Mouse (Mus musculus) lung, adult 18-20 months (tissue): ENCODE data around the gene Pla2g6.
A peak's percentile ranks its signal among the peaks of the same experiment; 100 is the strongest.

Source experiments
- DNase-seq, 2 experiments: peaks; one replicate each; pipeline ENCODE4 v3.0.0; 2022; ENCODE audit warnings: mixed read lengths in 2 of 2

Gene Pla2g6

DNA sequence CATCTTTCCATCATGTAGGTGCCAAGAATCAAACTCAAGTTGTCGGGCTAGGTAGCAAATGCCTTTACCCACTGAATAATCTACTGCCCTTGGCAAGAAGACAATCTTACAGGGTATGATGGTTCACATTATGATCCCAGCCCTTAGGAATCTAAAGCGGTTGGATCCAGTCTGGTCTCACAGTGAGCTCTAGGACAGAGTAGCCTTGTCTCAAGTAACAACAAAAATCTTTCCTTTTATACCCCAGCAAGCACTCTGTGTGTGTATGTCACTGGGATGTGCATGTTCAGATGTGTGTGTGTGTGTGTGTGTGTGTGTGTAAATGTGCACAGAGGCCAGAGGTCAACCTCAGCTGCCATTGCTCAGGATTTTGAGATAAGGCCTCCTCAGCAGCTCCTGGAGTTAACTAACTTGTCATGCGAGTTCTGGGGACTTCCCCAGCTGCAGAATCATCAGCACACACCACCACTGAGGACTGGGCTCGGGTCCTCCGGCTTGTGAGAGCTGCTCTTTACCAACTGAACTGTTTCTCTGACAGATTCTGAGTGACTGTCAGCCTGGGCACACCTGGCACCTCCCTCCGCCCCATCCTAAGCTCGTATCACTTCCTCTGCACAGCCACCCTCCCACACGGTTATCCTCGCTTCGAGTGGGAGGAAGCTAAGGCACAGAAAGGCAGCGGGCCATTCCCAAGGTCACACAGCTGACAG lies 5.8 kb downstream of the Pla2g6 start:
- DNase-seq: peak; percentile 30 to 31

DNA sequence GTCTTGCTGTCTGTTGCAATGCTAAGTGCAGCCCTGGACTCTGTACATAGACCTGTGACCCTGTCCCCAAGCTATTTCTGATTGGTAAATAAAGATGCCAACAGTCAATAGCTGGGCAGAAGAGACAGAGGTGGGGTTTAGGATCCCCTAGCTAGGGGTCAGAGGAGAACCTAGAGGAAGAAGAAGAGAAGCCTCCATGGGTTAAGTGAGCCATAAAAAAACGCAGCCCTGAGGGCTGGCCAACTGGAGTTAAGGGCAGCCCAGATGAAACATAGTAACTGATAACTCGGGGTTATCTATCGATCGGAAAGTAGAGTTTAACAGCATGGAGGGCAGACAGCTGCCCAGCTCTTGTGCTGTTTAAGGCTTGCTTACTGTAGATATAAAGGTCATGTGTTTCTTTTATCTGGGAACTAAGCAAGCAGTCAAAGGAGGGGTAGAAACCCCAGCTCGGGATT lies 6.4 kb downstream of the Pla2g6 start:
- no peak for DNase-seq

DNA sequence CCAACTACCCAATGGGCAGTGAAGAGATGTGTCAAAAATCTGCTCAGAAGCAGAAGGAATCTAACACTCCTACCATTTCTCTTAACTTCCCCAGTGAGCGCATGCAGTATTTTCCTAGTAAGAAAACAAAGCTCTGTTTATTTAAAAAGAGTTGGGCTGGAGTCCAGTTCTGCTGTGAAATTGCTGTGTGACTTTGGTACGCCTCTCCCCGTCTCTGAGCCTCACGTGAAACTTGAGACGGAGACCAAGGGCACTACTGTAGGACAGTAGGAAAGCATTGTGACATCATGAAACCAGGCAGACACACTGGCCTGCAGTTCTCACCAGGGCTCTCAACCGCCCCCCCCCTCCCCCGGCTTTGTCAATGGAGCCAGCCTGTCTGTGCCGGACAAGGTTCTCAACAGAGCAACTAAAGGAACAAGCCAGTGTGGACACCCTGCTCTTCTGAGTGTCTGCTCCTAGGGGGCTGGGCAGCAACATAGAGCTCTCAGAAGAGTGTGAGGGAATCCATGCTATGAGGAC lies 14.3 kb downstream of the Pla2g6 start:
- DNase-seq: peak in 1 of 2 experiments; percentile 31

DNA sequence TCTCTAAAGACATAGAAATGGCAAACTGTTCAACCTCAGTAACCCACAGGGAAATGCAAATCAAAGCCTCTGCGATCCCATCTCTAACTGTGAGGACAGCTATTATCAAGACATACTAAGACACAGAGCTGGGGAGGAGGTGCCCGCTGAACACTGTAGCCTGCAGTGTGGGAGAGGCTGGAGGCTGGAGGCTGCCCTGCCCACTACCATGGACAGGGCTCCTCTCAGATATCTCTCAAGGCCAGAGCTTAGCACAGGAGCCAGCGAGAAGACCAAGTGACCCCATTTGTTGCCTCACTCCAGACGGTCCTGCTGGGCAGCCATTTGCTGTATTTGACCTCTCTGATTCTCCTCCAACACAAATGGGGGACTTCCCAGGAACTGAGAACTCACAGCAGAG lies 20.3 kb downstream of the Pla2g6 start:
- DNase-seq: no peak

DNA sequence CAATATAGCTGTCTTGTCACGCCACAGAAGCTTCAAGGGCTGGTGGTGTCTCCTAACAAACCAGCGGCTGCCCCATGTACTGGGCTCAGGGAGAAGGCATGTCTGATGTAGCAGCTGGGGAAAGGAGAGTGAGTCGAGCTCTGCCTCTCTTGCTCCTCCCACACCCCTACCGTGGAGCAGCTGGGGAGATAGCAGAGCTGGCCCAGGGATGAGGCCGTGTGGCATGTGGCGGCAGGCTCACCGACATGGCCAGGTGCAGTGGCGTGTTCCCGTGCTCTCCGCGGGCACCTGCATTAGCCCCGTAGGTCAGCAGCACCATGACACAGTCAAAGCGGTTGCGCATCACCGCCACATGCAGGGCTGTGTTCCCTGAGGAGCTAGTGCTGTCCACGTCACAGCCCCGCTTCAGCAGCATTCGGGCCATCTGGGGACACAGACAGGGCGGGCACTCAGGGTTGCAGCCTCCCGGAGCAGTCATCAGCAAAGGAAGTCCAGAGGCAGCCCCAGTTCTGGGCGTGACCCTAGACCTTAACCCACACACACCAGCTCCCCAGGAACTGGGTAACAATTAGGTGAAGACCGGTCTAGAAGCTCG lies 22.1 kb downstream of the Pla2g6 start:
- no peak for DNase-seq

DNA sequence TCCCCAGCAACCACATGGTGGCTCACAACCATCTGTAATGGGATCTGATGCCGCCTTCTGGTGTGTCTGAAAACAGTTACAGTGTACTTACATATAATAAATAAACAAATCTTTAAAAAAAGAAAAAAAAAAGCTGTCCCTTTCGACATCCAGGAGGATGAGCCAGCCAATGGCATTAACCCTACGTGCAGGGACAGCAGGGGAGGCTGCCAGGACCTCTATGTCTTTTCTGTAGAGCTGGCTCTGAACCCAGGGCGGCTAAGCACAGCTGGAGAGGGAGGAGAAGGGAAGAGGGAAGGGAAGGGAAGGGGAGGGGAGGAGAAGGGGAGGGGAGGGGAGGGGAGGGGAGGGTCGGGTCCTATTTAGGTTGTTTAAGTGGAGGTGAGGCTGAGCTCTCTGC lies 23.4 kb downstream of the Pla2g6 start:
- no peak for DNase-seq

DNA sequence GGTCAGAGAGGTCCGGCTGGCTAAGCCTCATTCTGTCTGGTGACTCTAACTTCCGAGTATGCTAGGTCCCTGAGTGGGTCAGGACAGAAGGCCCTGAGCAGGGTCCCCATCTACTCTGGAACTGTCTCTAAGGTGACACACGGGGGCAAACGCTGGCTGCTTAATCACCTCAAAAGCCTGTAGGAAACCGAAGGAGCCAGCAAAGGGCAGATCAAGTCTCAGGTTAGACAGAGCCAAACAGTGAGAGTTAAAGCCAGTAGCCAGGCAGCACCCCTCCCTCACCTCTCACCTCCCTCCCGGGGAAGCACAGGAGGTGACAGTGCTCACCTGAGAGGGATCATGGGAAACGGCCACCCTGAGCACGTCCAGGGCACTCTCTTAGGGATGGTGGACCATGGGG lies 24.5 kb downstream of the Pla2g6 start:
- DNase-seq: peak in 1 of 2 experiments; percentile 35

DNA sequence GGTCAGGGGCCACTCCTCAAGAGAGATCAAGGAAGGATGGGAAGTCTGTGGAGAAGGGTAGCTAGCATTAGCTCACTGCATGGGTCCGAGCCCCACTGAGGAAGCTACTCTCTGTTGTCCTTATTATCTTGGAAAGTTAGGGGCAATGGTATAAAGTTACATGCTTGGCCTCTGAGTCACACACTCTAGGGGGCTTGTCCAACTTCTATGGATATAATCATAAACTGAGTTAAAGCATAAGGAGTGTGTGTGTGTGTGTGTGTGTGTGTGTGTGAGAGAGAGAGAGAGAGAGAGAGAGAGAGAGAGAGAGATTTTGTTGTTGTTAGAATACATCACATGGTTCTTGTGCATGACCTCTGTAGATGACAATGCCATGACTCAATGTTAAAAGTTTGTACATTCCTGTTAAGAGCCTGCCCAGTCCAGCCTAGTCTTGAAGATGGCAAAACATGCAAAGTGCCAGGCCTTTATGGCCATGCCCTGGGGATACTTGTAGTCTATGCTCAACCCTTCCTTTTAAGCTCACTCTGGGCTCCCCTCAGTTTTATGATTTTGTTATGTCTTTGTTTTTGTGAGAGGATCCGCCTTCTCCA lies 28.5 kb downstream of the Pla2g6 start:
- DNase-seq: no peak

DNA sequence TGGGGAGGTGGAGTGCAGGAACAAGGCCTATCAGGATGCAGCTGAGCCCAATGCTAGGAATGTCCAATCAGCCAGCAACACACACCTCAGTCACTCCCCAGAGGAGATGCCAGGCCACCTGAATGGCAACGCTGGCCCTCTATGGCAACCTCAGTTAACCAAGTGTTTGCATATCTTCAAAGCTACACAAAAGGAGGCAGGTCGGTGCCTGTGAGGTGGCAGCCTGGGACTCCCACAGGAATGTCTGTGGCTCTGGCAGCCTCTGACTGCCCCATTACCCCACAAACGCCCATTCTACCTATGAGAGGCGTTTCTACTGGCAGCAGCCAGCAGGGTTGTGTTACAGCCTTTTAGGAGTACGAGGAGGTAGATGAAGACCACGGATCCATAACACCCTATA lies 29.6 kb downstream of the Pla2g6 start:
- peak; percentile 70 to 82 for DNase-seq

DNA sequence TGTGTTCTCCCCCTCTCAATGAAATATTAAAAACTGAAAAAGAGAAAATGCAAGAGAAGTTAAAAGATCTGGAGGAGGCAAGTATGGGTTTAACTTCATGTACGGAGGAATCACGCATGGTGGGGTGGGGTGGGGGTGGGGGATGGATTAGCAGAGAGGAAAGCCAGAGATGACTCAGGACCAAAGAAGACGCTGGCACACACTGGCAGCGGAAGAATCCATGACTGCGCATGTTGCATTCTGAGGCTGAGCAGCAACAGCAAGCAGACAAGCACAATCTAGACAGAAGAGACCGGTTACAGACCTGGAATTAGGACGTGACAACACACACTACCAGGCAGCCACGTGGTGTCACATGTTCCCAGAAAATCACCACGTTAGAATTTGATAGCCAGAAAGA lies 35.4 kb downstream of the Pla2g6 start:
- DNase-seq: no peak

DNA sequence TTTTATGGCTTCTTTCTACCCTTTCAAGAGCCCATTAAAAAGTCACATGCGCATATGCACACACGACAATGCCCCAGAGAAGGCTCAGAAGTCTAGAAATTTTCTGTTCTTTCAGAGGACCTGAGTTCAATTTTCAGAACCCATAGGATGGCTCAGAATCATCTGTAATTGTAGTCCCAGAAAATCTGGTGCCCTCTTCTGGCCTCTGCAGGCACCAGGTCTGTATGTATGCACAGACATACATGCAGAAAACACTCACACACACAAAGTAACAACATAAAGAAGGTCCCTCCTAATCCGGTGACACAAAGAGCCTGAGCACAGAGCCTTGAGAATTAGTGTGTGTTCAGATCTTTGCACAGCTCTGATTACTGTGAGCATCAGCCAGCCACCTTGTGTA lies 37.9 kb downstream of the Pla2g6 start:
- no peak for DNase-seq

DNA sequence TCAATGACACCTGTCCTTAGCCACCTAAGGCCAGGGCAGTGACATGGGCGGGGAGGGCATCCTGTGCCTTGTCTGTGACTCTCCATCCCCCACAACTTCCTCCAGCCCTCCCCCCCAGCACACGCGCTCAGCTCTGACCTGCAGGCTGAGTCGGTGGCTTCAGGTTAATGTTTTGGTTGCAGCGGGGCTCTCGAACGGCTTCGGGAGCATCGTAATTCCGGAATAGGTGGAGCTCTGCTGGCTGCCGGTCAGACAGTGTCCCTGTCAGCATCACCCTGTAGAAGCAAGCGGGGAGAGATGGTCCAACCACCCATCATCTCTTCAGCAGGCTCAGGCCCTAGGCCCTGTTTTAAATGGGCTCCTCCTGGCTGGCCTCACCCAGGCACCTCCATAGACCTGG lies 38.7 kb downstream of the Pla2g6 start:
- DNase-seq: no peak

DNA sequence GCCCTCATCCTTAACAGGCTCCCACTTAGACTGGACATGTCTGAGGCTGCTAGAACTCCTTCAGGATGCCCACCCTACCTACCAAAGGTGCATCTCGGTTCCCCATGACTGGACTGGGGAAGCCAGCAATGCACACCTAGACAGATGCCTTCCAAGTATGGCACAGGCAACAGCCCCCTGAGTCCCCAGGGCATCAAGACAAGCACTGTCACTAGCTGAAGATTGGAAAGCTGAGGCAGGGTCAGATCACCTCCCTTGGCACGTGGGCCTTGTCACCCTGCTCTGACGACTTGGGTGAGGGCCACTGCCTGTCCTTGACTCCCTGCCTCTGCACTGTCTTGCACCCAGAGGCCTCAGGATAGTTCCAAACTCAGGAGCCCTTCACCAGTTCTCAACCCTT lies 39.8 kb downstream of the Pla2g6 start:
- no peak for DNase-seq

DNA sequence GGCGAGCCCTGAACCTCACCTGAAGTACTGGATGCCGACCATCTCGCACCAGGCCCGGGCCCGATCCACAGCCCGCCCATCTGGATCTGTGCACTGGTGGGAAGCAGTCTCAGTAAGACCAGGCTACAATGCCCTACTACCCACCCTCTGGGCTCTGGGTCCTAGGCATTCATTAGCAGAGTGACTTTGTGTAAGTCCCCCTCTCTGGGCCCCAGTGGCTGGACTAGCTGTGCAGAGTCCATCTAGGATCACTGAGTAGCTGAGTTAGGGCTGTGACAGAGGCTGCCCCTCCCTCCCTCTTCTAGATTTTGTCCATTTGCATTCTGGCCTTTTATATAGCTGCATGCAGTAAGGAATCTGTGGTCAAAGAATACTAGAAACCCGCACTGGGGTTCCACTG lies 41.1 kb downstream of the Pla2g6 start:
- DNase-seq: no peak

DNA sequence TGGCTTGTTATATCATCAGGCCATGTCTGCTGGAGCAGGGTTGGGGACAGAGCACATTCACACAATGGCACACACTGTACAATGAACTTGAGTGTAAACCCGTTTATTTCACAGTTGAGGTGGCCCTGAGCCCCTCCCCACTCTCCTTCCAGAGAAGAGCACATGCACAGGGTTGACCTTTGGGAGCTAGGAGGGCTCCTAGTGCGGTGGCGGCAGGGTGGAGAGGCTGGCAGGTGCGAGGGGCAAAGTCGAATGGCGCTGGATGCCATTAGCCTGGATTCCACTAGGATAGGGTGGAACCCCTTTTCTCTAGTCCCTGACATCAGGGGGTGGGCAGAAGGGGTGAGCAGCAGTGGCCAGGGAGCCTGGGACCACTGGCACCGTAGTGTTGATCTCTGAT lies 42.0 kb downstream of the Pla2g6 start:
- no peak for DNase-seq

DNA sequence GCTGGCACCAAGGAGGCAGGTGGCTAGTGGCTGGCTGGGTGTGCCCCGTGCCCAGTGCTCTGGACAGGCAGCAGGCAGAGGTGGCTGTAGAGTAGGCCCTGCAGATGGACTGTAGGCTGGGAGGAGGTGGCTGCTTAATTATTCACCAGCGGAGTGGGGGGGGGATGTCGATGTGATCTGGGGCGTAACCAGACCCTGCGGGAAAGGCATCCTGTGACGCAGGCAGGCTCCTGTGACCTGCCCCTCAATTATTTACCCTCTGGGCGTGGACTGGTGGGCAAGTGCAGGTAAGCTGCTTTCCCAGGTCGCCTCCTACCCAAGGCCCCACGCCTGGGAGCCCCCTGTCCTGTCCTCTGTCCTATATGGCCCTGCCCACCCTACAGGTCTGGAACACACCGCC lies 42.8 kb downstream of the Pla2g6 start, which contains the start of gene Baiap2l2:
Gene Baiap2l2 (minus strand): TSS at position 139 of the 400 bp plus-strand sequence.
- DNase-seq: peak in 1 of 2 experiments; percentile 19

DNA sequence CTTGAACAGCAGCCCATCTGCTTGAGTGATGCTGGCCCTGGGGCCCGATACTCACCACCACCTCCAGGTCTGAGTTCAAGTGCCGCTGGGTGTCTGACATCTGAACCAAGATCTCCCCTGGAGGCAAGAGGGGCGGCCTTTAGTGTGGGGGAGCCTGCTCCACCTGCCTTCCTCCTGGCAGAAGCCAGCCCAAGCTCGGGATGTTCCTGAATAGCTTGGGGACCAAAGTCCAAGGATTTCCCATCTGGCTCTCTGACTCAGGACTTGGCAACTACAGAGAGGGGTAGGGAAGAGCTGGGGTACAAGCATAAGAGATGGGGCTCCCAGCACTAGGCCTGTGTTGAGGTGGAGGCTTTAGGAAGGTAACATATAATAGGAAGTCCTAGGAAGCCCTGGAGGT lies 44.8 kb downstream of the Pla2g6 start:
- no peak for DNase-seq

DNA sequence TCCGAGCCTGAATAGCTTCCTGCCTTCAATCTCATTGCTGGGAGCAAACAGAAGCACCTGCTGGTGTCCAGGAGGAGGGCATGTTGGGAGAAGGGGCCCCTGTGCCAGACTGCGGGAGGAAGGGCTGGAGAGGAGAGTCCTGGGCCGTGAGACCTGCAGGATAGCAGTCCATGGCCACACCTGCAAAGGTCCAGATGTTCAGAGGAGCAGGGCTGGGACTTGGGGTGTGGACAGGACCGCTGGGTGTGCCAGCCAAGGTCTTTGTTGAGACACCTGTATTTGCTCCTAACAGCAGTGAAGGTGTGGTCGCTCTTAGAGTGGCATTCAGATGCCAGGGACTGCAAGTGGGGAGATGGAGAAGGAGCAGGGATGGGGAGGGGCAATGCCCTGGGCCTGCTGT lies 45.8 kb downstream of the Pla2g6 start:
- peak; percentile 16 to 25 for DNase-seq

DNA sequence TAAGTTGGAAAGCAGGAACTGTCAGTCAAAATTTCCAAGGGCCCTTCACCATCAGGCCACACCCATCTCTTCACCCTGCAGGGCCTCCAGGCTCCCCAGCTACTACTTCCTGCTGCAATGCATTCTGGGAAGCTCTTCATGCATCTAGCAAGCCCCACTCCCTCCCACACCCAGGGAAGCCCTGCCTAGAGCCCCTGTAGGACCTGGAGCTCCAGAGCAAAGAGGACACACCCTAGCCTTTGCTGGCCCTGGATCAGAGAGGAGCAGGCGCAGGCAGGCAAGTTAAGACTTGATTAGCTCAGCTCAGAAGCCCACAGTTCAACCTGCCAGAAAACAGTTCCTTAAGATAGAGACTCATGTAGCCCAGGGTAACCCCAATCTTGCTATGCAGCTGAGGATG lies 46.8 kb downstream of the Pla2g6 start:
- peak; percentile 76 to 87 for DNase-seq

DNA sequence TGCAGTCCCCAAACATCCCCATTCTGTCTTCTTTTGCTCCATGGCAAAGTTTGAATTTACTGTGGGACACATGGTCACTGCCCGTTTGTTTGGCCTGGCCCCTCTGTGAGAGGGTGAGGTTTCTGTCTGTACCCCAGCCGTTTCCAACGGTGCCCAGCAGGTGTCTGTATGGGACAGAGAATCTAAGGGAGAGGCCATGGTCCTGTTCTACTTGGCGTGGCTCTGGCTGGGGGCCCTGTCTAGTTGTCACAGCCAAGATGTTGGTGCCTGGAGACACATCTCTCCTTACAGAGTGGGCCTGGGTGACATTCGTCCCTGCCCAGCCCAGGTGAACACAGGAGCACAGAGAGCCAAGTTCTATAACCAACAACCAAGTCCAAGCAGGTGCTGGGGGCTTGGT lies 47.3 kb downstream of the Pla2g6 start:
- peak; percentile 42 to 65 for DNase-seq

DNA sequence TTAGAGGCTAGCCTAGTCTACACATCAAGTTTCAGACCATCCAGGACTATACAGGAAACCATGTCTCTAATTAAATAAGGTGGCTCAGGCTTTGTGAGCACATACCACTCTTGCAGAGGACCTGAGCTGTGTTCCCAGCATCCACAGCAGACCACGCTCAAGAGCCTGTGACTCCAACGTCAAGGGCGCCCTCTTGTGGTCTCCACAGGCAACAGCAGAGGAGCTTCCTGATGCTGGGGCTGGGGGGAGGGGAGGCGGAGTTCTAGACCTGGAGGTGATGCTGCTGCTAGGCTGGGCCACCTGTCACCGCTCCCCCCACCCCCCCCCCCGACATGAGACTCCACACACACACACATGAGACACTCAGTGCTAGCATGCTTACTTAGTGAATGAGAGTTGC lies 48.0 kb downstream of the Pla2g6 start:
- DNase-seq: peak in 1 of 2 experiments; percentile 51

DNA sequence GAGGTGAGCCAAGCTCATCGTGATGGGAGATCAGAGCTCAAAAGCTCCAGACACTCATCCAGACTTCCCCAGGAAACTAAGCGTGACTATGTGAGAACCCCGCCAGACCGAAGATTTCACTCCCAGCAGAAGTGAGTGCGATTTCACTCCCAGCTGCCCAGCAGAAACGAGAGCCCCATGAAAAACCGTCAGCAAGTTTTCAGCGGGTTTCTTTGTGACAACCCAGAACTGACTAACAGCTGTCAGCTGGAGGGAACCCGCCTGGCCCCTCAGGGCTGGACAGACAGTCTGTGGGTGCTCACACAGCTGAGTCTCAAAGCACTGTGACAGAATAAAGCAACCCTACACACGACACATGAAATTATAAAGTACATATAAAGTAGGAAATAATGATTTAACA lies 50.5 kb downstream of the Pla2g6 start:
- no peak for DNase-seq

DNA sequence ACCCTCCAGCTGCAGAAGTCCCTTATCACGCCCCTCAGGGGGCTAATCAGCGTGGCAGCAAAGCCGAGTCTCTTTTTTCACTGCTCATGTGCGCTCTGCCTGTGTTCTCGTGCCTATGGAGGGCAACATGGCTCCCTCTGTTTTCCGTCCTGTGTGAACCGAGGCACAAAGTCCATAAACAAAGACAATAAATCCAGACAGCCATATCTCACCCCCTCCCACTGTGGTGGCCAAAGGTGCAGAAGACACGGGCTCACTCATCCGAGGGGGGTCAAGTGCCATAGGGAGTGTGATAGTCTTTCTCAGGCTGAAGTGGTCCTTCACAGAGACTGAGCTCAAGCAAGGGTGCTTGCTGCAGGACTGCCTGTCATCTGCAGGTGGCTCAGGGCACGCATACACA lies 55.2 kb downstream of the Pla2g6 start:
- DNase-seq: no peak

DNA sequence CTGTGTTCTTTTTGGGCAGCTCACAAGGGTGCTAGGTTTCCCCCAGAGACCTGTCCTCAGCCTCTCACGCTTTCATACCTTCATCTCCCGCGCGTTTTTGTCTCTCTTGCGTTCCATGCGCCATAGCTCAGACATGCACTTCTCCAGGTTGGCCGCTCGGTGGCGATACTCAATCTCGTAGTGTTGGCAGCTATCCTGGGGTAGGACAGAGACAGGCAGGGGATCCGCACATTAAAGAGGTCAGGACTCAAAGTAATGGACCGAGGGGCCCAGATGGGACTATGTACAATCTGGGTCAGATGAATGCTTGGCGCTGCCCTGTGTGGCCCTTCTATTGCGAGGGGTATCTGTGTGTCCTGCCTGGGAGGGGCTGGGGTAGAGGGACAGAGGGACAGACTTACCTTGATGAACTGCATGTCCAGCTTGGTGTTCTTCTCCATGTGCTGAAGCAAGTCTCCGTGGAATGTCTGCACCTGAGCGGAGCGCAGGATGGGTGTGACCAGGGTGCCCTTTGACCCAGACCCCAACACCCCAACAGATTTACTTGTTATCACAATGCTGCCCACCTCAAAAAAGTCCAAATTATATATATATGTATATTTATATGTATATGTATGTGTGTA lies 57.0 kb downstream of the Pla2g6 start:
- DNase-seq: peak; percentile 32 to 52
